Mouse (Mus musculus) lung, embryonic 14.5 days (tissue): ENCODE results near the gene Clic1. TPM values are rescaled to one million over a fixed set of nuclear protein-coding genes. Genes with fewer than 3 reads are reported as not detected.

Experiments
- ATAC-seq: fragments of 200-750 bp; cut with Nextera tagmentation; 2 replicates; pipeline ENCODE4 v1.8.0; 2017; ENCODE audit warnings: mild to moderate bottlenecking, moderate TSS enrichment, moderate library complexity; ENCODE audit not compliant: insufficient read depth
- DNase-seq: peaks from one replicate; pipeline ENCODE4 v3.0.0-alpha.2; 2015
- H3K27ac ChIP-seq: fragments of 300-500 bp; sonication (generic); 2 replicates; pipeline ENCODE4 v1.5.1; 2014; ENCODE audit warnings: low read depth, mild to moderate bottlenecking, moderate library complexity
- H3K27me3 ChIP-seq: fragments of 300-500 bp; sonication (generic); 2 replicates; pipeline ENCODE4 v1.6.1; 2014; ENCODE audit warnings: low read length, control low read depth; ENCODE audit not compliant: insufficient read depth
- H3K36me3 ChIP-seq: fragments of 300-500 bp; sonication (generic); 2 replicates; pipeline ENCODE4 v1.6.1; 2014; ENCODE audit warnings: control low read depth; ENCODE audit not compliant: insufficient read depth
- H3K4me1 ChIP-seq: fragments of 300-500 bp; sonication (generic); 2 replicates; pipeline ENCODE4 v1.6.1; 2014; ENCODE audit warnings: antibody characterized with exemption, control low read depth; ENCODE audit not compliant: insufficient read depth
- H3K4me2 ChIP-seq: fragments of 300-500 bp; sonication (generic); 2 replicates; pipeline ENCODE4 v1.6.1; 2014; ENCODE audit warnings: mild to moderate bottlenecking
- H3K4me3 ChIP-seq: fragments of 300-500 bp; sonication (generic); 2 replicates; pipeline ENCODE4 v1.5.1; 2014; ENCODE audit warnings: low read depth, low read length
- H3K9ac ChIP-seq: fragments of 300-500 bp; sonication (generic); 2 replicates; pipeline ENCODE4 v1.6.1; 2014
- H3K9me3 ChIP-seq: fragments of 300-500 bp; sonication (generic); 2 replicates; pipeline ENCODE4 v1.6.1; 2016; ENCODE audit warnings: low read depth, low read length, control low read depth
- CTCF ChIP-seq: IDR thresholded peaks from 2 replicates; pipeline ENCODE4 v1.5.1; 2016; ENCODE audit warnings: antibody characterized with exemption, low read depth
- WGBS: fragments of 180-500 bp; shearing (Covaris S2); extraction: QIAGEN DNeasy Blood & Tissue Kit; methylation state at CpG from one replicate; pipeline ENCODE4 v1.1.7; 2014; 5-methylcytosine and 5-hydroxymethylcytosine counted together
- polyA plus RNA-seq: library from polyadenylated mRNA; unstranded; fragments of >200 nt; fragmentation: Nextera tagmentation; extraction: Ambion mirVana; gene quantifications from 2 replicates; pipeline ENCODE4 v1.2.1, GENCODE M21; 2014

The Clic1 gene
- polyA plus RNA-seq, 1 experiment from 2014 or later: 73.6 TPM

- H3K27me3 ChIP-seq: no peaks in the 10 kb centered on the region
- TF ChIP-seq CTCF: no peak
- peak overlapping the region; percentile 97 for H3K4me2 ChIP-seq
- DNase-seq: no peak
- H3K4me1 ChIP-seq: peaks cover 10% of the 10 kb centered on the region
- no peaks in the 10 kb centered on the region for H3K9me3 ChIP-seq
- peak overlapping the region; percentile 83 for H3K9ac ChIP-seq
- WGBS: 24% methylated on average over 14 of the region's 14 CpGs
- H3K36me3 ChIP-seq: peaks cover 65% of the 10 kb centered on the region
- peak overlapping the region; percentile 93 for H3K27ac ChIP-seq
- peak overlapping the region; percentile 84 for H3K4me3 ChIP-seq
- no peak for ATAC-seq
These were observed 10.3 kb downstream of the Clic1 start for GRCm38 (mm10) chr17:35060071-35060470.

GRCm38 (mm10) chr17:35060737-35061297, 11.1 kb downstream of the Clic1 start:
- Histone ChIP-seq H3K27me3 (0 out of 2 replicates have a peak, but pooled peaks cover 5% of the 10 kb centered on the region), H3K36me3 (peaks cover 58% of the 10 kb centered on the region), H3K27ac (no peak overlapping the region), H3K4me1 (peaks cover 10% of the 10 kb centered on the region), H3K4me3 (peak overlapping the region; percentile 84), H3K9me3 (no peaks in the 10 kb centered on the region), H3K9ac (peak overlapping the region; percentile 83), H3K4me2 (peak overlapping the region; percentile 97)
- no peak for TF ChIP-seq CTCF
- 60% methylated on average over 22 of the region's 22 CpGs for WGBS
- ATAC-seq: no peak
- no peak for DNase-seq

- Histone ChIP-seq H3K27me3 (peaks cover 8% of the 10 kb centered on the region; the same call in 1 of the 2 replicates), H3K9me3 (no peaks in the 10 kb centered on the region), H3K4me1 (peaks cover 10% of the 10 kb centered on the region), H3K36me3 (peaks cover 53% of the 10 kb centered on the region), H3K4me2 (no peak overlapping the region; the same call in 1 of the 2 replicates), H3K27ac (no peak overlapping the region), H3K9ac (no peak overlapping the region), H3K4me3 (0 out of 2 replicates have a peak overlapping the region, but pooled peaks have one; percentile 84)
- ATAC-seq (no peak), DNase-seq (no peak)
- WGBS: 71% methylated on average over 8 of the region's 8 CpGs
- no peak for TF ChIP-seq CTCF
These were observed 11.5 kb downstream of the Clic1 start for GRCm38 (mm10) chr17:35061299-35061698.

- DNase-seq (no peak), ATAC-seq (no peak)
- no peak for TF ChIP-seq CTCF
- Histone ChIP-seq H3K27ac (no peak overlapping the region), H3K4me2 (no peak overlapping the region), H3K9me3 (no peaks in the 10 kb centered on the region), H3K9ac (no peak overlapping the region), H3K36me3 (peaks cover 33% of the 10 kb centered on the region), H3K4me1 (peaks cover 10% of the 10 kb centered on the region), H3K4me3 (no peak overlapping the region), H3K27me3 (peaks cover 17% of the 10 kb centered on the region)
- 86% methylated on average over 3 of the region's 3 CpGs for WGBS
These were observed 13.7 kb downstream of the Clic1 start for GRCm38 (mm10) chr17:35063466-35063865.

- WGBS: 21% methylated on average over 10 of the region's 10 CpGs
- no peak for TF ChIP-seq CTCF
- no peak for ATAC-seq
- Histone ChIP-seq H3K4me1 (peaks cover 10% of the 10 kb centered on the region), H3K4me2 (peak overlapping the region; percentile 62), H3K27ac (peak overlapping the region; percentile 88), H3K4me3 (peak overlapping the region; percentile 28), H3K9ac (peak overlapping the region; percentile 17; the same call in 1 of the 2 replicates), H3K36me3 (peaks cover 32% of the 10 kb centered on the region), H3K27me3 (peaks cover 17% of the 10 kb centered on the region), H3K9me3 (no peaks in the 10 kb centered on the region)
- DNase-seq: no peak
These were observed 14.7 kb downstream of the Clic1 start for GRCm38 (mm10) chr17:35064378-35064877.

GRCm38 (mm10) chr17:35064951-35065947, 15.5 kb downstream of the Clic1 start, which contains the start of gene Ly6g6c:
Gene Ly6g6c (plus strand): TSS chr17:35065388.
- peaks cover 8% of the 10 kb centered on the region for H3K4me1 ChIP-seq
- peak; percentile 70 for ATAC-seq
- peak within 1 kb of the TSS; percentile 28 for H3K4me3 ChIP-seq
- H3K9ac ChIP-seq: peak within 1 kb of the TSS; percentile 17
- DNase-seq: peak; percentile 86
- H3K27ac ChIP-seq: peak within 1 kb of the TSS; percentile 88
- no peak for TF ChIP-seq CTCF
- H3K36me3 ChIP-seq: peaks cover 28% of the 10 kb centered on the region
- H3K9me3 ChIP-seq: no peaks in the 10 kb centered on the region
- peak within 1 kb of the TSS; percentile 62 for H3K4me2 ChIP-seq
- H3K27me3 ChIP-seq: peaks cover 17% of the 10 kb centered on the region
- WGBS: 1% methylated on average over 48 of the region's 48 CpGs

GRCm38 (mm10) chr17:35066084-35066483, 16.3 kb downstream of the Clic1 start, which contains the start of gene Mpig6b:
Gene Mpig6b (minus strand): TSS chr17:35066184.
- DNase-seq: no peak
- Histone ChIP-seq H3K9ac (peak within 1 kb of the TSS; percentile 17), H3K36me3 (peaks cover 20% of the 10 kb centered on the region), H3K27ac (peak within 1 kb of the TSS; percentile 88), H3K4me3 (peak within 1 kb of the TSS; percentile 28), H3K9me3 (no peaks in the 10 kb centered on the region), H3K27me3 (peaks cover 17% of the 10 kb centered on the region), H3K4me1 (no peaks in the 10 kb centered on the region; the same call in 1 of the 2 replicates), H3K4me2 (peak within 1 kb of the TSS; percentile 62)
- ATAC-seq: no peak
- TF ChIP-seq CTCF: no peak
- 50% methylated on average over 10 of the region's 10 CpGs for WGBS
